Mouse (Mus musculus) layer of hippocampus, adult 2 months (tissue): ENCODE results near the gene Tmem159. TPM values are rescaled to one million over a fixed set of nuclear protein-coding genes. Genes with fewer than 3 reads are reported as not detected.

ENCODE experiments used
- DNase-seq, 2 experiments: peaks; one replicate each; pipeline ENCODE4 v3.0.0; 2022; ENCODE audit warnings: low spot score in 2 of 2
- H3K27ac ChIP-seq: fragments of 200-600 bp; 2 replicates; pipeline ENCODE4 v1.8.1; 2022
- H3K4me3 ChIP-seq: fragments of 200-600 bp; 2 replicates; pipeline ENCODE4 v1.8.1; 2022; ENCODE audit warnings: mild to moderate bottlenecking
- CTCF ChIP-seq: fragments of 200-600 bp; conservative IDR thresholded peaks from 2 replicates; pipeline ENCODE4 v1.8.1; 2022; ENCODE audit warnings: antibody characterized with exemption, mild to moderate bottlenecking, moderate library complexity
- long read RNA-seq, 2 experiments: library from polyadenylated mRNA; stranded (forward); transcript quantifications; one replicate each; pipeline ENCODE4 v2.0.0; 2021; ENCODE audit warnings: borderline mapping rate in 2 of 2
- total RNA-seq, 2 experiments: library from RNA; stranded (reverse); gene quantifications; 2 replicates each; pipeline ENCODE4 v1.2.3; 2021

The Tmem159 gene
- 10 to 100 TPM; 11.3 to 11.7 TPM for total RNA-seq
- long read RNA-seq, experiment 1, transcript Tmem159-201 (5 exons, 1,484 nt), result major isoform, 9 of 13 reads
- long read RNA-seq, experiment 1, partial matches to known transcripts, result 0 of 13 reads
- long read RNA-seq, experiment 1, other reads (novel, unspliced or antisense), result 4 of 13 reads
- long read RNA-seq, experiment 2, transcript Tmem159-201 (5 exons, 1,484 nt), result major isoform, 16 of 18 reads
- long read RNA-seq, experiment 2, partial matches to known transcripts, result 2 of 18 reads
- long read RNA-seq, experiment 2, other reads (novel, unspliced or antisense), result 0 of 18 reads

DNA sequence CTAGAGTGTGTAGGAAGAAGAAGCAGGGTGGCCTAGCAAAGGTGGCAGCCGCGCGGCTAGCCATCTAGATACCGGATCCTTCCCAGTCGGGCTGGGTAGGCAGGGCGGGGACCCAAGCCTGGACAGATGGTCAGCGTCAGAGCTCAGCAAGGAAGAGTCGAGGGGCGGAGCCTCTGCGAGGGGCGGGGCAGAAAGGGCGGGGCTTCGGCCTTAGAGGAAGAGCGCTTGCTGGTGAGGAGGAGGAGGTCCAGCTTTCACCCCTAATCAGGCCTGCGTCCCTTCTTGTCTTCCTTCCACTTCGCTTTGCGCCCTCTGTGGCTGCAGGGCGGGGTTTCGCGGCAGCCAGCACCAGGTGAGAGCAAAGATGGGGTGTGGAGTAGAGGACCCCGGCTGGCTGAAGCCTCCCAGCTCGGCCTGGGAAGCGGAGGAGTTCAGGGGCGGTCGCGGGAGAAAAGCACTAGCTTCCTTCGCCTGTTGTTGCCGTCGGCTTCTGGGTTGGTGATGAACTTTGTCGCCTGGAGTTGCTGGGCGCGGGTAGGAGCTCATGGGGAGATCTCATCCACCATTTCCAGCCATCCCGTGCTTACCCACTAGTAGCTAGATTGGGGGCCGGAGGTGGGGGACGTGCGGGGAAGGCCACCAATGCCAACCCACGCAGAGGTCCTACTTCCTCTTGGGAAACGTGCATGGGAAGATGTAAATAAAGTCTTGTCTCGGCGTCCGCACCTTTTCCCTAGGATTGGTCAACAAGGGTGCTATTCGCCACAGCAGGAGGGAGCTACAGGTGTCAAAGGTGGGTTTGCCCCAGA lies at the start of gene Tmem159:
Gene Tmem159, plus strand, starts transcription at position 190 of the 809 bp plus-strand sequence.
- TF ChIP-seq CTCF, result no peak
- H3K4me3 ChIP-seq, result peak within 1 kb of the TSS; percentile 63
- H3K27ac ChIP-seq, result peak within 1 kb of the TSS; percentile 68
- DNase-seq, result peak; percentile 48 to 55

DNA sequence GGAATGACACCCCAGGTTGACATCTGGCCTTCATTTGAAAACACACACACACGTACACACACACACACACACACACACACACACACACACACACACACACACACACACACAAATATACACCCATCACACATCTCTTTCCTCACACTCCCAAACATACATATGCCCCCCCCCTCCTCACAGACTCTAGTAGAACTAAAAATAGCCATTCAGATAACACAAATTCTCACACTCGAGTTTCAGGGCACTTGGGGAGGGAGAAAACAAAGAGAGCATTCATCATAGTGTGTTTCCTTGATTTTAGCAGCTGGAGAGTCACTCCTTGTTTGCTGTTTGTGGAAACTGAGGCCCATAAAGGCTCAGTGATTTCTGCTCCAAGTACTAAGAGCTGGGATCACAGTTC lies 48.1 kb upstream of the Tmem159 start:
- no peak overlapping the region for H3K4me3 ChIP-seq
- H3K27ac ChIP-seq, result no peak overlapping the region
- TF ChIP-seq CTCF, result no peak
- DNase-seq, result no peak

DNA sequence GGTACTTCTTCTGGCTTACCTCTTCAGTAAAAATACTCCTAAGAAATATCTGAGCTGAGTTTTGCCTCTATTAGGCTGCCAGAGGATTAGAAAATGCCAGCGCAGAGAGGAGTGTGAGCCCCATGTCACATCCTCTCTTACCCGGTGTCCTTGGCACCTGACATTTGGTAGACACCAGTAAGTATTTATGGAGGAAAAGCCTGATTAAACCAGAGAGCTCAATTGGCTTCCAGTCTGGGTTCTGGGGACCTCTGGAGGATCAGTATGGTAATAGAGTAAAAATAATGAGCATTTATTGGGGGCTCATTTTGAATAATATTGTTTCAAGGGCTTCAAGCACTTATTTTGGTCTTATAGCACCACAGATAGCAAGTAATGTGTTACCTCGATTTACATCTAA lies 46.7 kb upstream of the Tmem159 start:
- Histone ChIP-seq H3K27ac (no peak overlapping the region), H3K4me3 (no peak overlapping the region)
- TF ChIP-seq CTCF, result peak; percentile 78
- peak in 1 of 2 experiments; percentile 22 for DNase-seq

DNA sequence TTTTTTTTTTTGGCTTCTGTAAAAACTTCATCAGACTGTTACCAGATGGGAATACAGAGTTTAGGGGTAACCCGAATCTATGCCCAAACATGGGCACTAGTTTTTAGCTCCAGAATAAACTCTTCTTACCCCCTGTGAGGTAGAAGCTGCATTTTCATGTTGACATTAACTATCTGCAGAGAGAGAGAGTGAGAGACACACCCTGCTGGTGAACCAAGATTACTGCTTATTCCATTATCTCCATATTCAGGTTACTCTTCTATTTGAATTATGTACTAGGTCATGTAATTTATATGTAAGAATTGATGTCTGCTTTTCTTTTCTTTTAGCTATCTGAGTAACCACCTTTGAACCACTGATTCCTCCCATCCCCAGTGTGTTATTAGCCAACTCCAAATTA lies 38.1 kb upstream of the Tmem159 start:
- peak; percentile 67 for TF ChIP-seq CTCF
- DNase-seq, result no peak
- no peak overlapping the region for H3K4me3 ChIP-seq
- no peak overlapping the region for H3K27ac ChIP-seq

DNA sequence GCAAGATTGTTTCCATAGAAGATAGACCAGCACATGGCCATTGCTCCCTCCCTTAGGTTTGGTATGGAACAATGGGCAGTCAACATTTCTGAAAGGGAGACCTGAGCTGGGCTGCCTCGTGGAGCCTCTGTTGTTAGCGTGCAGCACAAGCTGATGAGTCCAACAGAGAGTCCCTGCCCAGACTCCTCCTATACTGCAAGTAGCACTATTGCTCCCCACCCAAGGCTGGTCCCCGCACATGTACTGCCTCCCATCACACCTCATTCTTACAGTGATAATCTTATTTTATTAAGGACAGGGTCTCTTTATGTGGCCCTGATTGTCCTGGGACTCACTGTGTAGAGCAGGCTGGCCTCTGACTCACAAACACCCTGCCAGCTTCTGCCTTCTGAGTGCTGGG lies 34.0 kb upstream of the Tmem159 start:
- Histone ChIP-seq H3K27ac (no peak overlapping the region), H3K4me3 (no peak overlapping the region)
- no peak for TF ChIP-seq CTCF
- DNase-seq, result no peak

DNA sequence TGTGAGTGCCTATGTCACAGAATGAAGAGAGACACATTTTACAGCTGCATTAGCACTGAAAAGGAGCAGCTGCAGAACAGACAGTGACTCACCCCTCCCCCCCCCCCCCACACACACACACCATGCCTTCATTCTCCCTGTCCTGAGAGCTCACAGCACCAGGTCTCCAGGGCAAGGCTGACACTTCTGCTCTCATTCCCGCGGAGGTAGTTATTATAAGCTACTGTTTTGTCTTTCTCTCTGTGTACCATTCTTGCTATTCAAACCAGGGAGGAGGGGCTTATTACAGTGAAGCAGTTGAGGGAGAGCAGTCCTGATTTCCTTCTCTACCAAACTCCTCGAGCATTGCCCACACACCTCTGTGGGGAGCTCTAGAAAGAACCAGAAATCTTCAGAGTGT lies 33.0 kb upstream of the Tmem159 start:
- no peak for TF ChIP-seq CTCF

DNA sequence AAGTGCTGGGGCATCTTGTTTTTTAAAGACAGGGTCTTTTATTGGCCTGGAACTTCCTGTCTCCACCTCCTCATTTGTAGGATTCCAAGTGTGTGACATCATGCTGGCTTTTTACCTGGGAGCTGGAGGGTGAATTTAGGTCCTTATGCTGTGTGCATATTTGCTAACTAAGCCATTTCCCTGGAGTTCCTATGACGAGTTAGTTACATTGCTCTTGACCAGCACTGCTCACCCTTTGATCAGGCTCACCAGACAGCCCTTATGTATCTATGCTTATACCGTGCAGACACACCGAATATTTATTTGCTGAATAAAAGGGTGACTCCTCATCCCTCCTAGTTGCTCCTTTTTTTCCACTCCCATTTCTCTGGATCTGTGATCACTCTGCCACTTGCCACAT lies 22.0 kb upstream of the Tmem159 start:
- DNase-seq, result no peak
- no peak for TF ChIP-seq CTCF
- no peak overlapping the region for H3K27ac ChIP-seq
- no peak overlapping the region for H3K4me3 ChIP-seq

More for the DNA sequence above, 33.0 kb upstream of the Tmem159 start:
- no peak for DNase-seq
- Histone ChIP-seq H3K4me3 (no peak overlapping the region), H3K27ac (no peak overlapping the region)

DNA sequence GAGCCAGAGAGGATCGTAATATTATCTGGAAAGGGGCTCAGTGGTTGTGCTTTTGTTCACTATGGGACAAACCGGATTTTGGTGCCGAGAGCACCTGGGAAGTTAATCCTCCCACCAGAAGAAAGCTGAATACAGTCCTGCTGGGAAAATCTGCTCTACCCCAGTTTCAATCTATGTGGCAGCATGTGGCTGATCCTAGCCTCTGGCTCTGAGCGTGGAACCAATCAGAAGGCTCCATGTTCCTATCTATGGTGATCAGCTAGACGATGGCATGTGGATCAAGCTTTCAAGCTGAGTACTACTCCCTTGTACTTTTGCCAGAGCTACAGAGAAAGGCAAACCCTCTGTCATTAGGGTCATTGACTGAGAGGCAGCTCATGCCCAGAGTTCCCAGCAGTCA lies 9.1 kb upstream of the Tmem159 start:
- no peak for TF ChIP-seq CTCF
- no peak overlapping the region for H3K4me3 ChIP-seq
- DNase-seq, result no peak
- no peak overlapping the region for H3K27ac ChIP-seq

DNA sequence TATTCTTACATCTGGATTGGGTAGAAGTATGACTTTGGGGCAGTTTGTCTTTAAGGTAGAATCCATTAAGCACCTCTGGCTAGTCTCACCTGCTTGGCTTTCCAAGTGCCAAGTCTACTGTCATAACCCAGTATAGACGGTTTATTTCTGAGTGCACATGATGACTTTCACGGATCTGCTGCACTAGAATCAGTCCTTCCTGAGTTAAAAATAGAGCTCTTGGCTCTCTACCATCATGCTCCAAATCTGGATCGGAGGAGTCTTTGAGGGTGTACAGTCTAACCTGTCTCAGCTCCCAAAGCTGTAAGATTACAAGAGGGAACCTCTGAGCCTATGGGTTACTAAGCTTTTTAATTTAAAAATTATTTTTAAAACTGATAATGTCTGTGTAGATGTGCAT lies 7.9 kb upstream of the Tmem159 start:
- TF ChIP-seq CTCF, result no peak
- DNase-seq, result no peak
- Histone ChIP-seq H3K4me3 (no peak overlapping the region), H3K27ac (no peak overlapping the region)

DNA sequence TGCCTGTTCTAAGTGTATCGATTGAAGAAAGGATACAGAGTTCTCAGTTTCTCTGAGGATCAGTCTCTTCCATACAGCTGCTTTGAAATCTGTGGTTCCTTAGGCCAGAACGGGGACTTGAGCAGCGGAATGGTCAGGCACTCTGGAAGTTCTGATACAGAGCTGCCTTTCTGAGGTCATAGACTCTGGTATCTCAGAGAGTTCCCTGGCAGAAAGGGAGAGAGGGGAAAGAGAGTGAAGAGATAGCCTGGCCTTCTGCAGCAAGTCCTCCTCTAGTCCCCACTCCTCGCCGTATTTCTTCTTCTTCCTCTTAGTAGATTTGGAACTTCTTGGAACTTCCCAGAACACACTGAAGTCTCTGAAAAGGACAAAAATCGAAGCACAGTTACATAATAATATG lies 7.0 kb upstream of the Tmem159 start, which contains the start of gene Dnah3:
Gene Dnah3, minus strand, starts transcription at position 101 of the 400 bp plus-strand sequence.
- H3K27ac ChIP-seq, result no peak within 1 kb of the TSS
- no peak for TF ChIP-seq CTCF
- no peak for DNase-seq

DNA sequence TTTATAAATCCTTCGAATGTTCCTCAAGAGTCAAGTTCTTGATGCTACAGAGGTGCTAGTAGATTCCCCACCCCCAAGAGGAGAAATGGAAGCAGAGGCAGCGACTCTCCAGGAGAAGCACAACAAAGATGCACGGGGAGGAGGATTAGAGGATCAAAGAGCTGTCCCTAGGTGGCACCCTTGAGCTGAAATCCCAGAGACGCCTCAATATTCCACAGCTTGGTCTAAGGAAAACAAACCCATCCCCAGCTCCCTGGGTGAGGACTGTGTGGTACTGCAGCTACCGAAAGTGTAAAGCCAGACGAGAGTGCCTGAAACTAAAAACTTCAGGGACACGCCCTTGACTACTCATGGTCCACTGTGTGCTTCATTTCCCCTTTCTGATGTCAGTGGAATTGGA lies 4.3 kb upstream of the Tmem159 start:
- no peak overlapping the region for H3K27ac ChIP-seq
- peak; percentile 74 for TF ChIP-seq CTCF
- no peak overlapping the region for H3K4me3 ChIP-seq
- DNase-seq, result peak; percentile 55 to 67

More for the DNA sequence above, 7.0 kb upstream of the Tmem159 start, which contains the start of gene Dnah3:
- no peak within 1 kb of the TSS for H3K4me3 ChIP-seq

DNA sequence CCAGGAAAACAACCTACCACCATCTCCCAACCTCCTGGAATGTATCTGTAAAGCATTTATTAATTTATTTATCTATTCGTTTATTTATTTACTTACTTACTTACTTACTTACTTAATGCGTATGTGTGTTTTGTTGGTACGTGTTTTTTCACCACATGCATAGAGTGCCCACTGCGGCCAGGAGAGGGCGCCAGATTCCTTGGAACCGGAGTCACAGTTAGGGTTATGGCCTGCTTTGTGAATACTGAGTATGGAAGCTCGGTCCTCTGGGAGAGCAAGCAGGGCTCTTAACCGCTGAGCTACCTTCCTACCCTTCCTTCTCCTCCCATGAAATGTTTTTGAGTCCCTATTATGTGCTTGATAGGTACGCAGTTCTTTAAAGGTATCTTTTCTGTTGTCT lies 3.8 kb upstream of the Tmem159 start:
- no peak overlapping the region for H3K27ac ChIP-seq
- TF ChIP-seq CTCF, result peak; percentile 79
- H3K4me3 ChIP-seq, result no peak overlapping the region
- DNase-seq, result peak; percentile 54 to 74

DNA sequence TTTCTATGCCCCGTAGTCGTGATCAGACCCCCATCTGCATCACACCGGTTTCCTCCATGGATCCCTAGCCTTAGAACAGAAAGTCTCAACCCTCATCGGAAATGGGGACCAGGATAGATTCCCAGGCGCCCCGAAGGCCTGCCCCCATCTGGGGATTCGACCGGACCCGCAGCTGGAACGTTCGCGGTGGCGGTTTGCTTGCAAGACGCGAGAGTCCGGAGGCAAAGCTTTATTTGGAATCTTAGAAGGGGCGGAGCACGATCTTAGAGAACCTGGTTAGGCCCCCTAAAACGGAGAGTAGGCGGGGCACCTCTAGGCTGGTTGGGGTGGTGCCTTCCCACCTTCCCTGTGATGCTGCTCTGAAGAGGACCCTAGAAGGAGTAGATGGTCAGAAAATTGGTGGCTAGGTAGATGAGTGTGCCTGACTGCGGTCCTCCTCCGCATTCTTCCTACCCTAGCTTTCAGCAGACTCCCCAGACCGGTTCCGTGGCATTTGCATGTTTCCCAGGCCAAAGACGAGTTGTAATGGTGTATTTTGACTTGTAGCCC lies 940 bp downstream of the Tmem159 start:
- TF ChIP-seq CTCF, result no peak
- DNase-seq, result no peak
- H3K27ac ChIP-seq, result no peak overlapping the region
- H3K4me3 ChIP-seq, result peak overlapping the region; percentile 63
